Mouse (Mus musculus) hindbrain, embryonic 15.5 days (tissue): ENCODE data around the gene Cacul1. TPM values are rescaled to one million over a fixed set of nuclear protein-coding genes. Genes with fewer than 3 reads are reported as not detected.

ENCODE experiments used
- ATAC-seq: fragments of 200-750 bp; cut with Nextera tagmentation; 2 replicates; pipeline ENCODE4 v1.8.0; 2017; ENCODE audit warnings: low read depth, moderate number of reproducible peaks, moderate TSS enrichment; ENCODE audit not compliant: low FRiP score
- H3K27ac ChIP-seq: fragments of 300-500 bp; sonication (generic); replicated peaks from 2 replicates; pipeline ENCODE4 v1.5.1; 2015; ENCODE audit warnings: mild to moderate bottlenecking, inconsistent platforms
- H3K27me3 ChIP-seq: fragments of 300-500 bp; sonication (generic); 2 replicates; pipeline ENCODE4 v1.6.1; 2015; ENCODE audit warnings: control low read depth, inconsistent platforms
- H3K36me3 ChIP-seq: fragments of 300-500 bp; sonication (generic); 2 replicates; pipeline ENCODE4 v1.6.1; 2015; ENCODE audit warnings: control low read depth, inconsistent platforms
- H3K4me1 ChIP-seq: fragments of 300-500 bp; sonication (generic); replicated peaks from 2 replicates; pipeline ENCODE4 v1.6.1; 2015; ENCODE audit warnings: control low read depth, inconsistent platforms
- H3K4me2 ChIP-seq: fragments of 300-500 bp; sonication (generic); 2 replicates; pipeline ENCODE4 v1.6.1; 2015; ENCODE audit warnings: moderate library complexity, mild to moderate bottlenecking, inconsistent platforms
- H3K4me3 ChIP-seq: fragments of 300-500 bp; sonication (generic); 2 replicates; pipeline ENCODE4 v1.5.1; 2015; ENCODE audit warnings: mild to moderate bottlenecking, inconsistent platforms
- H3K9ac ChIP-seq: fragments of 300-500 bp; sonication (generic); 2 replicates; pipeline ENCODE4 v1.6.1; 2015; ENCODE audit warnings: inconsistent platforms
- H3K9me3 ChIP-seq: fragments of 300-500 bp; sonication (generic); 2 replicates; pipeline ENCODE4 v1.6.1; 2016; ENCODE audit warnings: control low read depth, inconsistent platforms
- WGBS: fragments of 180-500 bp; shearing (Covaris S2); methylation state at CpG from one replicate; pipeline ENCODE4 v1.1.7; 2015; 5-methylcytosine and 5-hydroxymethylcytosine counted together
- polyA plus RNA-seq: library from polyadenylated mRNA; unstranded; fragments of >200 nt; fragmentation: Nextera tagmentation; extraction: Ambion mirVana; gene quantifications from 2 replicates; pipeline ENCODE4 v1.2.1, GENCODE M21; 2015

The Cacul1 gene
- polyA plus RNA-seq, 1 experiment from 2014 or later, result 23.8 TPM

- Histone ChIP-seq H3K27ac (no peak overlapping the region), H3K4me1 (peaks cover 19% of the 10 kb centered on the region), H3K9ac (no peak overlapping the region), H3K27me3 (no peaks in the 10 kb centered on the region), H3K4me2 (no peak overlapping the region), H3K36me3 (no peaks in the 10 kb centered on the region), H3K4me3 (no peak overlapping the region), H3K9me3 (no peaks in the 10 kb centered on the region)
- ATAC-seq, result no peak
- 98% methylated on average over 2 of the region's 2 CpGs for WGBS
Measured at GRCm38 (mm10) chr19:60583201-60583600, 2.4 kb upstream of the Cacul1 start.

DNA sequence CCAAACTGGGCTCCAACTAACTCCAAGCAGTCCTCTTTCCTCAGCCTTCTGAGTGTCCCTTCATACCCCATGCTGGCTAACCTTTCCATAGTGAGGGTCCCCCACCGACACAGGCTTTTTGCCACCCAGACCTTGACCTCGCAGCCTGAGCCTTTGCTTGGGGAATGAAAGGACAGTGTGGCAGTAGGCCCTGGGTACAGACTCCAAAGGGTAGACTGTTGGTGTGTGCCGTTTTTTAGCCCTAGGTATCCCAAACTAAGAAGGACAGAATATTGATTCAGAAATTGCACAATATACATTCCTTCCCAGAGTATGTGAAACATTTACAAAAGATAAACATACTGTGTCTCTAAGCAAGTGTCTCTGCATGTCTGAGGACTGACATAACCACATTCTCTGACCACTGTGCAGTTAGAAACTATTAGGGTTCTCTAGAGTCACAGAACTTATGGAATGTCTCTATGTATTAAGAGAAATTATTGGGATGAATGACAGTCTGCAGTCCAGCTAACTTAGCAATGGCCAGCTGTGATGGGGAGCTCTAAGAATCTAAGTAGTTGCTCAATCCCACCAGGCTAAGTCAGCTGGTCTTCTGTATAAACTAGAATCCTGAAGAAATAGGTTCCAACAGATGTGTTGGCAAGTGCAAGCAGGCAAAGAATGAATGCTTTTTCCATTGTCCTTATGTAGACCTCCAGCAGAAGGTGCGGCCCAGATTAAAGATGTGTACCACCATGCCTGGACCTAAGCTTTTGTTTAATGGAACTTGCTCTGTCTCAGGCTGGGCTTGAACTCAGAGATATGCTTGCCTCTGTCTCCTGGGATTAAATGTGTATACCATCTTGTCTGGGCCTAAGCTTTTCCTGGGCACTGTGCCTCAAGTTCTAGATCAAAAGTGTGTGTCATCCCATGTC is 809 bp upstream of the Cacul1 start:
- peak overlapping the region; percentile 64 for H3K4me2 ChIP-seq
- H3K4me1 ChIP-seq, result peaks cover 32% of the 10 kb centered on the region
- no peaks in the 10 kb centered on the region for H3K36me3 ChIP-seq
- WGBS, result 39% methylated on average over 4 of the region's 4 CpGs
- H3K4me3 ChIP-seq, result peak overlapping the region; percentile 66
- peak overlapping the region; percentile 80 for H3K9ac ChIP-seq
- ATAC-seq, result peak; percentile 61; the same call in 1 of the 2 replicates
- no peaks in the 10 kb centered on the region for H3K9me3 ChIP-seq
- H3K27me3 ChIP-seq, result no peaks in the 10 kb centered on the region
- H3K27ac ChIP-seq, result peak overlapping the region; percentile 91

- Histone ChIP-seq H3K27ac (peak overlapping the region; percentile 91), H3K4me2 (peak overlapping the region; percentile 64), H3K9me3 (no peaks in the 10 kb centered on the region), H3K4me1 (peaks cover 47% of the 10 kb centered on the region), H3K36me3 (no peaks in the 10 kb centered on the region), H3K4me3 (peak overlapping the region; percentile 66), H3K9ac (peak overlapping the region; percentile 80), H3K27me3 (no peaks in the 10 kb centered on the region)
- WGBS, result under 1% methylated on average over 34 of the region's 34 CpGs
- ATAC-seq, result peak; percentile 65
Measured at GRCm38 (mm10) chr19:60579771-60580581, 849 bp downstream of the Cacul1 start.

DNA sequence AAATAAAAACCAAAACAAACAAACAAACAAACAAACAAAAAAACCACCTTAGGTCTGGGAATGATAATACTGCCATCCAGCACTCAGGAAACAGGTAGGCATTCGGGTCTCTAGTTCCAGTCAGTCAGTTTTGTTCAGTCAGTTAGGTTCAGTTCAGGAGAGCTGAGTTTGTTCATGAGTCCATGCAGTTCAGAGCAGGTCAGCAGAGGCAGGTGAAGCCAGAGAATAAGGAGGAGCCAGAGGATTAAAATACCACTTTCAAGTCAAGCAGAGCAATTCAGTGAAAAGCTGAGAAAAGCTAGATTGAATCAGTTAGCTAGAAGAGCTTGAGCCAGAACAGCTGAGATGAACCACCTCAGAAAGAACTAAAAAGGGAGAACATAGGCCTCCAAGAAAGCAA is 4.1 kb downstream of the Cacul1 start:
- Histone ChIP-seq H3K4me3 (no peak overlapping the region), H3K27ac (no peak overlapping the region), H3K36me3 (no peaks in the 10 kb centered on the region), H3K9me3 (no peaks in the 10 kb centered on the region), H3K4me2 (peak overlapping the region; percentile 34; the same call in 1 of the 2 replicates), H3K4me1 (peaks cover 58% of the 10 kb centered on the region), H3K9ac (no peak overlapping the region), H3K27me3 (no peaks in the 10 kb centered on the region)
- 97% methylated on average over 1 of the region's 1 CpGs for WGBS
- ATAC-seq, result no peak

DNA sequence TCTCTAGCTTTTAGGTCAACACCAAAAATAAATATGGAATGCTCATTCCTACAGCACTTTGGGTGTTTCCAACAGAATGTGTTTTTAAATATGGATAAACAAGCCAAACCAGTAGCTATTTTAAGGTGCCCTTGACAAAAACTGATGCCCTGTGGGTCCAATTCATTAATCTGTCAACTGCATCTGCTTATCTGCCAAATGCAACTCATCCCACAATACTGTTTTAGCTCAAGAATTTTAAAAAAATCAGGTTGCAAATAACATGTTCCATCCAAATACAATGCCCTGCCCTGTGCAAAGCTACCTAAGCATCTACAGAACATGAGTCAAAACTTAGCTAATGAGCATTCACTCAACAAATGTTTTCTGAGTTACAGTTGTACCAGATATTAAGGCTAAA is 20.3 kb downstream of the Cacul1 start:
- peaks cover 4% of the 10 kb centered on the region; the same call in 1 of the 2 replicates for H3K36me3 ChIP-seq
- H3K9ac ChIP-seq, result no peak overlapping the region
- H3K9me3 ChIP-seq, result no peaks in the 10 kb centered on the region
- no peak overlapping the region for H3K4me2 ChIP-seq
- no peaks in the 10 kb centered on the region for H3K27me3 ChIP-seq
- ATAC-seq, result no peak
- no peak overlapping the region for H3K4me3 ChIP-seq
- no peaks in the 10 kb centered on the region for H3K4me1 ChIP-seq
- no peak overlapping the region for H3K27ac ChIP-seq

DNA sequence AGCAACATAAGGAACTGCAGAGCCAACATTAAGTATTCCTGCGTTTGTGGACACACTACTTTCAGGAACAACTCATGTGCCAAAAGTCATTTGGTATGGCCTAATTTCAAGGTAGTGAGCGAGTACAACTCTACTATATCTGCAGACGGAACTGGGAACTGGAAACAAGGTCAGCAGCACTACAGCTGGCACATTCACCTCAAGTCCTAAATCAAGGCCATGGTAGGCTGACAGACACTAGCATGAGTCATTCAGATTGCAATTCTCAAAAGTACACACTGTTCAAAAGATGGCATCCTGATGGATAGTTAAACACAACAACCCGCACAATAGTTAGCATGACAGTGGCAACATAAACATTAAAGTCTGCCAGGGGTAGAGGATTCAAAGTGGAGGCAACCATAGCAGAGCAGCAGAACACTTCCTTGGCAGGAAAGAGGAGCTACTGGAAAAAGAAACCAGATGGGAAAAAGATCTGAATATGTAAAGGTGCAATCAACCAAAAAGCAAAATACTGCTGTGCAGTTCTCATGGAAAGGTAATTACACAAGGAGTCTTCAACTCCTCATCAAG is 25.9 kb downstream of the Cacul1 start:
- no peaks in the 10 kb centered on the region for H3K4me1 ChIP-seq
- no peaks in the 10 kb centered on the region for H3K9me3 ChIP-seq
- H3K27ac ChIP-seq, result no peak overlapping the region
- H3K4me3 ChIP-seq, result no peak overlapping the region
- H3K4me2 ChIP-seq, result no peak overlapping the region
- no peak overlapping the region for H3K9ac ChIP-seq
- no peaks in the 10 kb centered on the region for H3K36me3 ChIP-seq
- WGBS, result 89% methylated on average over 4 of the region's 4 CpGs
- no peaks in the 10 kb centered on the region for H3K27me3 ChIP-seq
- no peak for ATAC-seq

GRCm38 (mm10) chr19:60553501-60553900 is 27.3 kb downstream of the Cacul1 start:
- Histone ChIP-seq H3K4me3 (no peak overlapping the region), H3K36me3 (no peaks in the 10 kb centered on the region), H3K27ac (no peak overlapping the region), H3K9me3 (no peaks in the 10 kb centered on the region), H3K4me2 (no peak overlapping the region), H3K4me1 (no peaks in the 10 kb centered on the region), H3K9ac (no peak overlapping the region), H3K27me3 (no peaks in the 10 kb centered on the region)
- ATAC-seq, result no peak

DNA sequence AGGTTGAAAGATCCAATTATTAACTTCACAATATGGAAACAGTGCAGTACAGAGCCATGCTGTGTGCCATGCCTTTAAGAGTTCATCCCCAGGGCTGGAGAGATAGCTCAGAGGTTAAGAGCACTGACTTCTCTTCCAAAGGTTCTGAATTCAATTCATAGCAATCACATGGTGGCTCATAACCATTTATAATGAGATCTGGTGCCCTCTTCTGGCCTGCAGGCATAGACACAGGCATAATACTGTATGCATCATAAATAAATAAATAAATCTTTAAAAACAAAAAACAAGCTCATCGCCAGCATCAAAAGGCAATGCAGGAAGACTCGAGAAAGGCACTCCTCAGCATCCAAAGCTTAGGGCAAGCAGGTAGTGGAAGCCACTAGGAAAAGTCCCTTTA is 37.5 kb downstream of the Cacul1 start:
- no peaks in the 10 kb centered on the region for H3K27me3 ChIP-seq
- WGBS, result 87% methylated on average over 2 of the region's 2 CpGs
- peaks cover 25% of the 10 kb centered on the region for H3K36me3 ChIP-seq
- H3K9ac ChIP-seq, result no peak overlapping the region
- ATAC-seq, result no peak
- H3K27ac ChIP-seq, result no peak overlapping the region
- no peak overlapping the region for H3K4me2 ChIP-seq
- no peaks in the 10 kb centered on the region for H3K4me1 ChIP-seq
- H3K9me3 ChIP-seq, result no peaks in the 10 kb centered on the region
- H3K4me3 ChIP-seq, result no peak overlapping the region

DNA sequence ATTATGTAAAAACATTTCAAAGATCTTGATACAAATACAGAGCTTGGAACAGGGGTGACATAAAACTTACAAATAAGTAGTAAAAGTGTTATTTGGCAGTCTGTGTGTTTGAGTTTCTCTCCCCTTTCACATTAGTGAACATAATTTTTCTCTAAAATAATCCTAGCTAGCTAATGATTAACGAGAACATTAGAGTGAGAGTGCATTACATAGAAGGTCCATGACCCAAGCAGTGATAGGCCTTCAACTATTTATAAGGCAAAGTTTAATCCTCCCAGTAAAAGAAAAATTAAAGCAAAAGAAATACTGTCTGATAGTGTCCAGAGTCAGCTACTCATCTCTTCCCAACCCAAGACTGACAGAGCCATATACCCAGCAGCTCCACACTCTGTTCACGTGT is 48.9 kb downstream of the Cacul1 start:
- WGBS, result 91% methylated on average over 2 of the region's 2 CpGs
- H3K27me3 ChIP-seq, result no peaks in the 10 kb centered on the region

DNA sequence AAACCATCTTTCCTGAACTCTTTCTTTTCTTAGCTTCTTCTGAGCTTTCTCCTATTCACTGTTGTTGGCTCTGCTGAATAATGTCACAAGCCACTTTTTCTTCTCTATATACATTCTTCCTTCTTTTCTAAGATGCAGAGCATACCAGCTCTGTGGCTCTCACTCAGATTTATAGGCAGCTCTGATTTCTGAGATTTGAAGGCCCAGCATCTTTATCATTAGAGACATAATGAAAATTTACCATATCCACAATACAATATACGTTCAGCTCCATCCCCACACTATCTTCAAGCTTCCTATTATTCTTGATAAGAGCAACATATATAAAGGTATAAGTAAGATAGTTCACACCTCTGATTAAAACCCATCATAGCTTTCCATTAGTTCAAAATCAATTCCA is 50.7 kb downstream of the Cacul1 start:
- Histone ChIP-seq H3K9ac (no peak overlapping the region), H3K27ac (no peak overlapping the region), H3K4me1 (no peaks in the 10 kb centered on the region), H3K9me3 (no peaks in the 10 kb centered on the region), H3K4me3 (no peak overlapping the region), H3K27me3 (no peaks in the 10 kb centered on the region), H3K4me2 (no peak overlapping the region), H3K36me3 (peaks cover 17% of the 10 kb centered on the region)
- ATAC-seq, result no peak
- WGBS, result 96% methylated on average over 1 of the region's 1 CpGs

More for the DNA sequence above, 48.9 kb downstream of the Cacul1 start:
- Histone ChIP-seq H3K4me1 (no peaks in the 10 kb centered on the region), H3K36me3 (peaks cover 18% of the 10 kb centered on the region), H3K9ac (no peak overlapping the region), H3K9me3 (no peaks in the 10 kb centered on the region), H3K4me3 (no peak overlapping the region), H3K4me2 (no peak overlapping the region), H3K27ac (no peak overlapping the region)
- ATAC-seq, result no peak

GRCm38 (mm10) chr19:60529302-60529701 is 51.5 kb downstream of the Cacul1 start:
- WGBS, result 90% methylated on average over 1 of the region's 1 CpGs
- no peak for ATAC-seq
- H3K27me3 ChIP-seq, result no peaks in the 10 kb centered on the region

DNA sequence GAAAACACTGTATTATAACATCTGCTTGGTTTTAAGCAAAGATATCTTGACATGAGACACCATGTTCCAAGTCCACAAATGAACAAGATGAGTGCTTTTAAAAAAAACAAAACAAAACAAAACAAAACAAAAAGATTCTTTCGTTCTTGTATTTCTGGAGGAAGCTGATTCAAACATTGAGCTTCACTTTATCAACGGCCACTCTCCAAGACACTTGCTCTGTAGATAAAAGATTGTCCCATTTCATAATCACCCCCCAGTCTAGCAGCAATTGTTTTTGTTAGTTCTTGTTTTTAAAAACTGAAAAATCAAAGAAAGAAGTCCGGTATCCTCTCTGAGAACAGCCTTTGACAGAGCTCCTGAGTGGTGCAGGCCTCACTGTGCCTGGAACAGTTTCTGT is 52.2 kb downstream of the Cacul1 start:
- H3K9ac ChIP-seq, result no peak overlapping the region
- peaks cover 15% of the 10 kb centered on the region for H3K36me3 ChIP-seq
- no peaks in the 10 kb centered on the region for H3K4me1 ChIP-seq
- H3K27ac ChIP-seq, result no peak overlapping the region
- H3K27me3 ChIP-seq, result no peaks in the 10 kb centered on the region
- ATAC-seq, result no peak
- no peak overlapping the region for H3K4me3 ChIP-seq
- H3K4me2 ChIP-seq, result no peak overlapping the region
- WGBS, result 93% methylated on average over 3 of the region's 3 CpGs
- H3K9me3 ChIP-seq, result no peaks in the 10 kb centered on the region

More at GRCm38 (mm10) chr19:60529302-60529701, 51.5 kb downstream of the Cacul1 start:
- H3K27ac ChIP-seq, result no peak overlapping the region
- H3K9me3 ChIP-seq, result no peaks in the 10 kb centered on the region
- H3K4me2 ChIP-seq, result no peak overlapping the region
- peaks cover 17% of the 10 kb centered on the region for H3K36me3 ChIP-seq
- no peak overlapping the region for H3K4me3 ChIP-seq
- no peak overlapping the region for H3K9ac ChIP-seq
- no peaks in the 10 kb centered on the region for H3K4me1 ChIP-seq
